Mouse (Mus musculus) kidney, adult 2 months (tissue): ENCODE data around the gene Lrrc4.

Experiments used
- CTCF ChIP-seq: fragments of 200-500 bp; conservative IDR thresholded peaks from 2 replicates; pipeline ENCODE4 v1.5.1; 2011; ENCODE audit warnings: low read depth, mild to moderate bottlenecking, control low read depth, low read length, moderate library complexity, mixed read lengths; ENCODE audit not compliant: insufficient read depth, insufficient read length
- POLR2A ChIP-seq: fragments of 200-500 bp; IDR thresholded peaks from one replicate; pipeline ENCODE4 v1.6.1; 2011; ENCODE audit warnings: low read depth, low read length, control low read depth

DNA sequence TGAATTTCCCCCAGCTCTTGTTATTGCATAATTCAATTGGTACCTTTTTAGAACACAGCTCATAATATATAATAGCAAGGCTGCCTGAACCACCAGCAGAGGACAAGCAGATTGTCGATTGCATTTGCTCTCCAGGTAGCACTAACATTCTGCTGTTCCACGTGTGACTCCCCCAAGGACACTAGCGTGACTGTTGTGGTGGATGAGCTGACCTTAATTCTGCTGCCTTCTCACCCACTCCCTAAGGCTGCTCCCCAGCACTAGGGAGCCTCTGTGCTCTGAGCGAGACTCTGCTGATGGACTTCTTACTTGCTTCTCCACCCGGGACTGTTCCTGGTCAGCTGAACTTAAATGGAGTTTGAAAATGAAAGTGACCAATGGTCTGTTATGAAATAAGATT lies 26.8 kb downstream of the Lrrc4 start:
- TF ChIP-seq POLR2A (no peak), CTCF (no peak)
